Mouse (Mus musculus) heart, adult 8-10 months (tissue): ENCODE data around the gene Vmn1r59. TPM values are rescaled to one million over a fixed set of nuclear protein-coding genes. Genes with fewer than 3 reads are reported as not detected.
"Not testable (repeated sequence)": the region's sequence is repeated elsewhere in the genome, so short reads cannot be mapped to it uniquely, and the experiment has no call there.

Experiments
- DNase-seq: peaks from one replicate; pipeline ENCODE4 v3.0.0; 2022; ENCODE audit warnings: low spot score
- total RNA-seq, 4 experiments: library from RNA; stranded (reverse); gene quantifications; 2 replicates each; pipeline ENCODE4 v1.2.4; 2022

Gene Vmn1r59
- not detected for total RNA-seq

GRCm38 (mm10) chr7:5456674-5457073 is at the start of gene Vmn1r59:
Vmn1r59 (minus strand) TSS chr7:5456774.
- no peak for DNase-seq

GRCm38 (mm10) chr7:5493856-5494255 is 37.3 kb upstream of the Vmn1r59 start, which contains the start of gene Vmn2r28:
Vmn2r28 (minus strand) TSS chr7:5493956.
- DNase-seq, result not testable (repeated sequence)

GRCm38 (mm10) chr7:5454011-5454410 is 2.6 kb downstream of the Vmn1r59 start:
- not testable (repeated sequence) for DNase-seq

GRCm38 (mm10) chr7:5448627-5449026 is 7.9 kb downstream of the Vmn1r59 start:
- no peak for DNase-seq

- DNase-seq, result not testable (repeated sequence)
Measured at GRCm38 (mm10) chr7:5413296-5413695, 43.3 kb downstream of the Vmn1r59 start, which contains the start of gene Vmn1r58. Vmn1r58 (minus strand) TSS chr7:5413396.

GRCm38 (mm10) chr7:5406201-5406600 is 50.4 kb downstream of the Vmn1r59 start:
- no peak for DNase-seq

Other genes with a start within 250 kb of the Vmn1r59 start
- gene Vmn1r57, start 238.3 kb downstream of the Vmn1r59 start, total RNA-seq, result not detected
- not detected for gene Gm5065, start 106.2 kb downstream of the Vmn1r59 start, total RNA-seq
- not detected for gene Nlrp2, start 105.7 kb downstream of the Vmn1r59 start, total RNA-seq
- gene Vmn1r58, start 43.4 kb downstream of the Vmn1r59 start, total RNA-seq, result not detected
- not detected for gene Vmn2r28, start 37.2 kb upstream of the Vmn1r59 start, total RNA-seq
- not detected for gene Vmn1r60, start 90.5 kb upstream of the Vmn1r59 start, total RNA-seq
- gene Vmn1r61, start 156.5 kb upstream of the Vmn1r59 start, total RNA-seq, result not detected
- gene Vmn1r62, start 216.9 kb upstream of the Vmn1r59 start, total RNA-seq, result not detected